Mouse (Mus musculus) gastrocnemius, postnatal 36 days (tissue): ENCODE measurements at regions not wholly inside any gene's neighbourhood (a gene's known extent, or its start where the extent isn't known, plus 50 kb on each side); places are given as distances from the start of the nearest gene placed in this dataset.
A peak's percentile ranks its signal among the peaks of the same experiment; 100 is the strongest.

Source experiments
- DNase-seq, 2 experiments: peaks; one replicate each; pipeline ENCODE4 v3.0.0; 2022
- intact Hi-C: fragments of 180-260 bp; cut with DNase I; formaldehyde crosslinking; loops from one replicate; pipeline ENCODE4 v1.15.1; 2025

GRCm38 (mm10) chrX:19202542-19202941, 278.6 kb downstream of the Tex13c3 start:
- intact Hi-C loops = no loop called here
- DNase-seq = no peak

- intact Hi-C loops = no loop called here
- DNase-seq = no peak
Measured at GRCm38 (mm10) chrX:19201383-19201782, 279.7 kb downstream of the Tex13c3 start.

DNA sequence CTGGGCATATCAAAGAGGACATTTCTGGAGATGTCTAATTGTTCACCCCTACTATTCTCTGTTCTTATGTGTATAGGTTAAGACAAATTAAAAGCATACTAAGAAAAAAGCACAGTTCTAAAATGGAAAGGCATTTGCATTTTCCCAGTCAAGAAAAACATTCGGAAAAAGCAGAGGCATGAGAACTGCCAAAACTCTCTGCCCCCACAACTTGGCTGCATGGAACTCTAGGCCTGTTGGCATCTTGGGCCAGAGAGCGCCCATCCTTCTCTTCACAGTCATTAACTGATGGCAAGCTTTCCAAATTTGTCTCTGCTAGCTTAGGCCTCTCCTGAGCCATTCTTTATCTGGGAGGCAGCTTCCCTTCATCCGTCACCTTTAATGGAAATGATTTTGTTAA, 281.6 kb downstream of the Tex13c3 start:
- intact Hi-C loops = no loop called here
- DNase-seq = no peak

DNA sequence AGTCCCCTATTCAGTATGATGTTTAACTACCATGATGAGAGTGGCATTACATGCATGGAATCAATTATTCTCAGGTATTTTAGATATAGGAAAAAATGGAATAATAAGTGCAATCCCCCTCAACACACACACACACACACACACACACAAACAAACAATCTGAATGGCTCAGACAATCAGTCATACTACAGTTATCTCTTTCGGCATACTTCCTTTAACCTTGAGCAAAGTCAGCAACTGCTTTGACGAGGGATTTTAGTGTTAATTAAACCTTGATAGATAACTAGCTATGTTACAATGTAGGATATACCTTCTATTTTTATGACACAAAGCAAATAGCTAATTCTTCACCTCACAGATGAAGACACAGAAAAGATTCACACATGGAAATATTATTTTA, 312.1 kb downstream of the Tex13c3 start:
- DNase-seq = no peak
- intact Hi-C loops = no loop called here

DNA sequence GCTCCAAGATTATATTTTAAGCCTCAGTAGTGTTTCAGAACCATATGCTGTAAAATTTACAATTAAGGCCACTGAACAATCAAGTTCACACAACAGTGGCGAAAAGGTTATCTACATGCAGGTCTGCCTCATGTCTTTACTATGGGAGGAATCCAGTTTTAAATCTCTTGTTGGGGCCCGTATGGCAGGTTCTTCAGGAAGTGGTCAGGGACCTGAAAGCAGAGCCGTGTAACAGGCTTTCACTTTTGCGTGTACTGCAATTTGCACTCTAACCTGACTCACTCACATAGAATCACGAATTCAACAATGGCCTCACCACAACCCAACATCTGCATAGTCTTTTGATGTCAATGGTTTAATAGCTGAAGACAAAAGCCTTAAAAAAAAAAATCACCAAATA, 312.6 kb downstream of the Tex13c3 start:
- no peak for DNase-seq
- intact Hi-C loops = no loop called here

- DNase-seq = no peak
- intact Hi-C loops = no loop called here
Measured at GRCm38 (mm10) chrX:19168111-19168510, 313.0 kb downstream of the Tex13c3 start.

GRCm38 (mm10) chrX:19167121-19167853, 313.8 kb downstream of the Tex13c3 start:
- intact Hi-C loops = no loop called here
- peak; percentile 5 to 18 for DNase-seq

DNA sequence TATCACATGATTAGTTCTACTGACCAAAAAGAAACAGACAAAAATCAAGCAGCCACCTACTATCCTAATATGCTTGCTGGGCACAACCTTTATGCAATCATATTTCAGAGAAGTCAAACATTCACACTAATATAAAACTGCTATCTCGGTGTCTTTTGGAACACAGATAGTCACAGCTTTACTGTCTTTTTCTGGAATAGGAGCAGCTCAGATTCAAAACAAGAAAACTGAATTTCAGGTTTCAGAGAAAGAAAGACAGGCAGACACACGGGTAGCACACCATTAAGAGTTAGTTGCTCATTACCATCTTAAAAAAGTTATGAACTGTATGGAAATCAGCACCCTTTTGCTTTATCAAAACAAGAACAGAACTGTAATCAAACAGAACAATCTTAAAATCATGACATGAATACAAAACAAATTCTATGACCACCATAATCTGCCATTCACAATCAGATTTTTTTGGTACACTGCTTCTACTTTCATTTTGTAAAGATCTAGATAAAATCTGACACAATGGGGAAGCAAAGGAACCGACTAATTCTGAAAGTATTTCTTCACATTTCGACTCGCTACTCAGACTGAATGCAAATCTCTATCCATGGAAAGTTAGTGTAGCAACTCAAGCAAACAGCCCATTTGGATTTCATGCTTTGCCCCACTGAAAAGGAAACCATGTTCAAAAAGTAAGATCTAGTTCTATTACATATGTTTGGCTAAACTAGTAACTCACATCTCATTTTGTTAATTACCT, 315.1 kb downstream of the Tex13c3 start:
- no peak for DNase-seq
- intact Hi-C loops = no loop called here

- intact Hi-C loops = no loop called here
- no peak for DNase-seq
Measured at GRCm38 (mm10) chrX:19164151-19164550, 317.0 kb downstream of the Tex13c3 start.

- intact Hi-C loops = no loop called here
- no peak for DNase-seq
Measured at GRCm38 (mm10) chrX:19162958-19163357, 318.2 kb downstream of the Tex13c3 start.

DNA sequence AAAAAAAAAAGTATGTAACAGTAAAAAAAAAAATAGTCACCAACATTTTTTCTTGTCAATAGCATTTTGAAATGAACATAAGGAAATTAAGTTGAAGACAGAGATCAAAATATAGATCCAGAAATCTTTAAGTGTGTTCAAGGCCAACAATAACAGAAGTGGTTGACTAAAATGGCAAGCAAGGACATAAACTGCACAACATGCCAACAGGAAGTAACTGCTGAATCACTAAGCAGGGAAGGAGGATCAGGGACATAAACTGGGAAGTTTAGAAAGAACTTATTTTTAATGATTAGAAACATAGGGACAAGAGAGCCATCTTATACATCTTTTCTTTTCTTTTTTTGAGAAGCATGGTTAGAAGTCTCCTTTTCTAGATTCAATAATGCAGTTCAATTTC, 318.8 kb downstream of the Tex13c3 start:
- intact Hi-C loops = no loop called here

GRCm38 (mm10) chrX:19160275-19160930, 320.7 kb downstream of the Tex13c3 start:
- DNase-seq = no peak
- intact Hi-C loops = no loop called here

More for the DNA sequence above, 318.8 kb downstream of the Tex13c3 start:
- DNase-seq = no peak

GRCm38 (mm10) chrX:19157464-19158203, 323.5 kb downstream of the Tex13c3 start:
- intact Hi-C loops = no loop called here
- no peak for DNase-seq

DNA sequence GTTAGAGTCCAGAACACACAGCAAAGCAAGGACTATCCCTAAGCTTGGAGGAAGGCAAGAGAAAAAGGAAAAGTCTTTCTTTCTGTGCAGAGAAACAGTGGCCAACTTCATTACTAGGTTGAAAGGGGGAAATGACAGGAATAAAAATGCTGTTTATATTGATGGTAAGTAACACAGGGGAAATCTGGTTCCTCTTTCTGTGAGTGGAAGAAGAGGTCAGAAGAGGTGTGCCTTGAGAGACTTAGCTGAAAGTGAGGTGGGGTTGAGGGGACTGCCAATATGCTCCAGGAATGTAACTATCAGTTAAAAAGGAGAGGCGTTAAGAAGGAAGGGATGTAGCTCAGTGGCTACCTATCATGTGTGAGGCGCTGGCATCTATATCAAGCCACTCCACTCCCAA, 327.5 kb downstream of the Tex13c3 start:
- no peak for DNase-seq
- intact Hi-C loops = no loop called here

GRCm38 (mm10) chrX:19152170-19152861, 328.8 kb downstream of the Tex13c3 start:
- intact Hi-C loops = no loop called here
- DNase-seq = no peak

DNA sequence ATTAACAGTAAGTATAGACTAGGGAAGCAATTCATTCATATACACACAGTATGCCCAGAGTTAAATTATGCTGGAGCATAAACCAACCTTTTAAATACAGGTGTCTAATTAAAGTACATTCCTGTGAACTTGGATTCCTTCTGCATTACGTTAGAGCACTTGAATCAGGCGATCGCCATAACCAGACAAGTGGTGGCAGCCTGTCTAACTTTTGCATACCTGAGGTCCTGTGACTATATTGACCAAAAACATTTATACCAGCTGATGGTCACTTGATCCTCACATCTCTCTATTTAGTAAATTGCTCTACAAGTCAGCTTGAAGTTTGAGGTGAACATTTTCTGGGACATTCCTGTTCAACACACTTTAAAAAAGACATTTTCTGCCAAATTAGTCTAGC, 330.5 kb downstream of the Tex13c3 start:
- intact Hi-C loops = no loop called here
- no peak for DNase-seq

DNA sequence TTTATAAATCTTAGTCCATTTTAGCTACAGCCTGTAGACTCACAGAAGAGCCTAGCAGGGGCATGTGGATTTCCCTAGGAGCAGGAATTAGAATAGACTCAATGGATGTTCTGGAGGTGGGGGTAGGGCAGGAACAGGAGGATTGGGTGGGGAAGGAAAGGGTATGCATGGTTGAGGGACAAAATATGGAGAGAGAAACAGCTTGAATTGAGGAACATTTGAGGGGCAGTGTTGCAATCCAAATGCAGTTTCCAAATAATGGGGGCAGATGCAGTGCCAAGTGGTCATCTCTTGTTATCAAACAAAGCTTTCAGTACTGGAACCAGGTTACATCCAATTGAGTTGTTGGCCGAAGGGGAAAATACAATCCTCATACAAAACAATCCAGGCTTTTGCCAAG, 332.4 kb downstream of the Tex13c3 start:
- DNase-seq = no peak
- intact Hi-C loops = no loop called here

GRCm38 (mm10) chrX:19148251-19148650, 332.9 kb downstream of the Tex13c3 start:
- DNase-seq = no peak
- intact Hi-C loops = no loop called here

DNA sequence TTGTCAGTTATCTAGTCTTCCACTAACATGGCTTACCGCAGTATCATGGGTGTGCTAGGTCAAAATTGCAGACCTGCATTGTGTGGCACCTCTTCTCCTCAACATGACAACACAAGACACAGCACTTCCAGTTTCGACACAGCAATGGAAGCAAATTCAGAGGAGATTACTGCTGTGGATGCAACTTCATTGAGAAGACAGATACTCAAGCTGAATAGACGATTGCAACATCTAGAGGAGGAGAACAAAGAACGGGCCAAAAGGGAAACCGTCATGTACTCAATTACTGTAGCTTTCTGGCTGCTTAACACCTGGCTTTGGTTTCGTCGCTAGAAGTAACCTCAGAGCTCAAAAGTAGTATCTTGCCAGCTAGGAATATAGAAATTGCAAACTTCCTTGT, 368.4 kb downstream of the Tex13c3 start:
- no peak for DNase-seq
- intact Hi-C loops = no loop called here

- no peak for DNase-seq
- intact Hi-C loops = no loop called here
Measured at GRCm38 (mm10) chrX:19102911-19103310, 378.2 kb downstream of the Tex13c3 start.
